Mouse (Mus musculus) E14TG2a.4 (cell line): ENCODE data around the gene Gpr19.

Experiments used
- CTCF ChIP-seq: conservative IDR thresholded peaks from 2 replicates; pipeline ENCODE4 v1.5.1; 2014; ENCODE audit warnings: low read length
- POU5F1 ChIP-seq: IDR thresholded peaks from 2 replicates; pipeline ENCODE4 v1.6.1; 2014; ENCODE audit warnings: low read length, borderline replicate concordance

- TF ChIP-seq CTCF, result no peak
- TF ChIP-seq POU5F1, result no peak
Measured at GRCm38 (mm10) chr6:134928096-134928888, 29.9 kb upstream of the Gpr19 start.
